Mouse (Mus musculus) stomach, postnatal 0 days (tissue): ENCODE data around the gene Ceacam12. TPM values are rescaled to one million over a fixed set of nuclear protein-coding genes. Genes with fewer than 3 reads are reported as not detected.
"Not testable (repeated sequence)": the region's sequence is repeated elsewhere in the genome, so short reads cannot be mapped to it uniquely, and the experiment has no call there.

Experiments used
- ATAC-seq: fragments of 200-750 bp; cut with Nextera tagmentation; 2 replicates; pipeline ENCODE4 v1.8.0; 2017; ENCODE audit not compliant: low FRiP score, low TSS enrichment
- DNase-seq: peaks from one replicate; pipeline ENCODE4 v3.0.0-alpha.2; 2016; ENCODE audit warnings: low spot score
- H3K27ac ChIP-seq: fragments of 300-500 bp; sonication (generic); replicated peaks from 2 replicates; pipeline ENCODE4 v1.5.1; 2014; ENCODE audit warnings: mild to moderate bottlenecking, control low read depth
- H3K27me3 ChIP-seq: fragments of 300-500 bp; sonication (generic); 2 replicates; pipeline ENCODE4 v1.6.1; 2014; ENCODE audit warnings: low read length; ENCODE audit not compliant: control insufficient read depth, insufficient read depth
- H3K36me3 ChIP-seq: fragments of 300-500 bp; sonication (generic); 2 replicates; pipeline ENCODE4 v1.6.1; 2014; ENCODE audit warnings: low read length, mixed read lengths; ENCODE audit not compliant: control insufficient read depth, insufficient read depth
- H3K4me1 ChIP-seq: fragments of 300-500 bp; sonication (generic); replicated peaks from 2 replicates; pipeline ENCODE4 v1.6.1; 2014; ENCODE audit warnings: antibody characterized with exemption; ENCODE audit not compliant: control insufficient read depth, insufficient read depth
- H3K4me2 ChIP-seq: fragments of 300-500 bp; sonication (generic); replicated peaks from 2 replicates; pipeline ENCODE4 v1.6.1; 2014; ENCODE audit warnings: low read depth, mild to moderate bottlenecking, control low read depth, moderate library complexity
- H3K4me3 ChIP-seq: fragments of 300-500 bp; sonication (generic); 2 replicates; pipeline ENCODE4 v1.5.1; 2014; ENCODE audit warnings: low read depth, low read length, control low read depth
- H3K9ac ChIP-seq: fragments of 300-500 bp; sonication (generic); 2 replicates; pipeline ENCODE4 v1.6.1; 2014; ENCODE audit warnings: mild to moderate bottlenecking, low read length, control low read depth, mixed read lengths
- H3K9me3 ChIP-seq: fragments of 300-500 bp; sonication (generic); 2 replicates; pipeline ENCODE4 v1.6.1; 2016; ENCODE audit warnings: low read length; ENCODE audit not compliant: control insufficient read depth
- CTCF ChIP-seq: IDR thresholded peaks from 2 replicates; pipeline ENCODE4 v1.5.1; 2016; ENCODE audit warnings: antibody characterized with exemption, low read depth, mild to moderate bottlenecking, moderate library complexity
- EP300 ChIP-seq: optimal IDR thresholded peaks from 2 replicates; pipeline ENCODE3; 2016; ENCODE audit warnings: antibody characterized with exemption
- WGBS: fragments of 180-500 bp; shearing (Covaris S2); extraction: QIAGEN DNeasy Blood & Tissue Kit; methylation state at CpG from one replicate; pipeline ENCODE4 v1.1.7; 2014; 5-methylcytosine and 5-hydroxymethylcytosine counted together
- microRNA-seq: library from miRNA; unstranded; fragments of <30 nt; microRNA quantifications from one replicate; pipeline ENCODE4, GENCODE M21; 2016
- polyA plus RNA-seq: library from polyadenylated mRNA; unstranded; fragments of >200 nt; fragmentation: Nextera tagmentation; extraction: Ambion mirVana; gene quantifications from 2 replicates; pipeline ENCODE4 v1.2.1, GENCODE M21; 2015

Gene Ceacam12
- polyA plus RNA-seq = 0.06 and 0.12 TPM in 2 replicates

GRCm38 (mm10) chr7:18065629-18066028 is at the start of gene Ceacam12:
Gene Ceacam12, plus strand, starts transcription at chr7:18065929.
- H3K9ac ChIP-seq = no peak within 1 kb of the TSS
- DNase-seq (no peak), ATAC-seq (no peak)
- H3K4me1 ChIP-seq = no peaks in the 10 kb centered on the region
- no peaks in the 10 kb centered on the region for H3K27me3 ChIP-seq
- no peak for TF ChIP-seq CTCF
- 58% methylated on average over 1 of the region's 1 CpGs for WGBS
- no peaks in the 10 kb centered on the region for H3K36me3 ChIP-seq
- no peak within 1 kb of the TSS for H3K4me3 ChIP-seq
- H3K27ac ChIP-seq = no peak within 1 kb of the TSS
- no peaks in the 10 kb centered on the region for H3K9me3 ChIP-seq
- H3K4me2 ChIP-seq = no peak within 1 kb of the TSS

- not testable (repeated sequence) for ATAC-seq, H3K4me2 ChIP-seq, H3K9ac ChIP-seq, DNase-seq, H3K4me3 ChIP-seq, H3K36me3 ChIP-seq, H3K27ac ChIP-seq, H3K27me3 ChIP-seq, H3K9me3 ChIP-seq, H3K4me1 ChIP-seq
- WGBS = 65% methylated on average over 1 of the region's 1 CpGs
Observed at GRCm38 (mm10) chr7:18073821-18074220, 8.1 kb downstream of the Ceacam12 start.

- H3K27ac ChIP-seq = no peak overlapping the region
- no peak for DNase-seq
- H3K4me1 ChIP-seq = no peaks in the 10 kb centered on the region
- H3K9ac ChIP-seq = no peak overlapping the region
- no peak overlapping the region for H3K4me3 ChIP-seq
- H3K9me3 ChIP-seq = no peaks in the 10 kb centered on the region
- H3K36me3 ChIP-seq = no peaks in the 10 kb centered on the region
- H3K4me2 ChIP-seq = no peak overlapping the region
- 44% methylated on average over 2 of the region's 2 CpGs for WGBS
- TF ChIP-seq CTCF (peak; percentile 15; the same call in 1 of the 2 replicates), EP300 (no peak)
- no peaks in the 10 kb centered on the region for H3K27me3 ChIP-seq
- ATAC-seq = no peak
Observed at GRCm38 (mm10) chr7:18100785-18101184, 35.1 kb downstream of the Ceacam12 start.

Small RNA genes lying within 50 kb of the gene (microRNA-seq; reads per million reads assigned to microRNA genes)
- not detected for gene Gm22414

Other genes starting within 250 kb of the Ceacam12 start
- not detected in 2 replicates for gene Gm5155, start 194.2 kb upstream of the Ceacam12 start, polyA plus RNA-seq
- not detected in 2 replicates for gene Ceacam11, start 93.8 kb upstream of the Ceacam12 start, polyA plus RNA-seq
- gene Ceacam13, start 56.0 kb upstream of the Ceacam12 start, polyA plus RNA-seq = not detected in 2 replicates
- not detected in 2 replicates for gene Igfl3, start 110.6 kb downstream of the Ceacam12 start, polyA plus RNA-seq
- gene Mill1, start 179.4 kb downstream of the Ceacam12 start, polyA plus RNA-seq = not detected in 2 replicates